Mouse (Mus musculus): ENCODE results near the gene Epb41l1.

DNA sequence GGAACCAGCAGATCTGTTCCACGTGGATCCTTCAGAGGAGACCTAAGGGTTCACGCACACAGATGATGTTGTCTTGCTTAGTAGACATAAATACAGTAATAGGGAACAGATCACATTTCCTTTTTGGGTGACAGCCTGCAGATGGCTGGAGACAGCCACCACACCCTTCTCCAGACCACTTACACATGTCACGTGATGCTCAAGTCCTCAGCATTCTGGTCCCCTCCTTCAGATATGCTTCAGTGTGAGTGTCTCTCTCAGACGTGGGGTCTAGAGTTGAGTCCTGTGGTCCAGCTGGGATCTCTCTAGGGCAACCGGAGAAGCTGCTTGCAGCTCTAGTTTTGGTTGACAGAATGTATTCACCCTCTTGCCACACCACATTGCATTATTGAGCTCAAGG lies 2.2 kb upstream of the Epb41l1 start:
- TF ChIP-seq ZNF384 (IDR thresholded peaks at IDR 0.05; ENCODE audit: low read depth, low read length) (no peak), MAFK (IDR thresholded peaks at IDR 0.05; ENCODE audit: insufficient read depth, low read depth, low read length) (no peak), HCFC1 (IDR thresholded peaks at IDR 0.05; ENCODE audit: borderline replicate concordance, insufficient read depth, low read length) (no peak), ZC3H11A (IDR thresholded peaks at IDR 0.05; ENCODE audit: borderline replicate concordance, low read depth, low read length) (no peak)
